Mouse (Mus musculus): Measurements from ENCODE around the gene Chst7.
A peak's percentile ranks its signal among the peaks of the same experiment; 100 is the strongest.

Chst7 gene

GRCm38 (mm10) chrX:20059381-20059971 is at the start of gene Chst7:
Gene Chst7 (plus strand): TSS chrX:20059560.
- DNase-seq (ENCODE audit: low spot score in 2 of 2): peak; percentile 60 to 68

GRCm38 (mm10) chrX:20012211-20012610 is 47.1 kb upstream of the Chst7 start:
- DNase-seq (ENCODE audit: low spot score in 2 of 2): no peak

- no peak for DNase-seq (ENCODE audit: low spot score in 2 of 2)
These were observed 38.4 kb upstream of the Chst7 start for GRCm38 (mm10) chrX:20020942-20021341.

- DNase-seq (ENCODE audit: low spot score in 2 of 2): peak; percentile 22
These were observed 872 bp downstream of the Chst7 start for GRCm38 (mm10) chrX:20060096-20060768.

- peak in 1 of 2 experiments; percentile 25 for DNase-seq (ENCODE audit: low spot score in 2 of 2)
These were observed 1.5 kb downstream of the Chst7 start for GRCm38 (mm10) chrX:20060769-20061315.

- no peak for DNase-seq (ENCODE audit: low spot score in 2 of 2)
These were observed 2.6 kb downstream of the Chst7 start for GRCm38 (mm10) chrX:20061764-20062480.

GRCm38 (mm10) chrX:20066636-20067035 is 7.3 kb downstream of the Chst7 start:
- DNase-seq (ENCODE audit: low spot score in 2 of 2): peak; percentile 25 to 43

GRCm38 (mm10) chrX:20070196-20070595 is 10.8 kb downstream of the Chst7 start:
- DNase-seq (ENCODE audit: low spot score in 2 of 2): no peak

GRCm38 (mm10) chrX:20117717-20118116 is 58.4 kb downstream of the Chst7 start:
- no peak for DNase-seq (ENCODE audit: low spot score in 2 of 2)

- no peak for DNase-seq (ENCODE audit: low spot score in 2 of 2)
These were observed 66.1 kb downstream of the Chst7 start for GRCm38 (mm10) chrX:20125481-20125880.

GRCm38 (mm10) chrX:20128951-20129350 is 69.6 kb downstream of the Chst7 start:
- no peak for DNase-seq (ENCODE audit: low spot score in 2 of 2)

GRCm38 (mm10) chrX:20129466-20129865 is 70.1 kb downstream of the Chst7 start:
- DNase-seq (ENCODE audit: low spot score in 2 of 2): no peak
